Comparison of ENCODE assay signal across 18 mouse cellular contexts in genomic region chr16:23690061-23690460, GRCm38 (mm10).
"Had no signal": no experiment of that assay in that cellular context is flagged by ENCODE, and none has a peak within 500 bp of the region (broad histone marks: within the 10 kb centered on the region; RNA-seq: fewer than 3 reads in every experiment).

No protein-coding gene starts in this region.

- H3K36me3 ChIP-seq: kidney, embryonic 15.5 days; liver, embryonic 13.5 days; midbrain, embryonic 15.5 days; neural tube, embryonic 12.5 days; neural tube, embryonic 15.5 days; stomach, embryonic 15.5 days had no signal

- ATAC-seq: midbrain, embryonic 15.5 days had no signal

- H3K4me2 ChIP-seq: kidney, embryonic 15.5 days; liver, embryonic 13.5 days; midbrain, embryonic 11.5 days; midbrain, embryonic 15.5 days; neural tube, embryonic 12.5 days; neural tube, embryonic 15.5 days; stomach, embryonic 15.5 days had no signal

- H3K4me3 ChIP-seq: kidney, embryonic 15.5 days; left cerebral cortex, adult 2 months; liver, embryonic 13.5 days; megakaryocyte, embryonic 14.5 days; midbrain, embryonic 15.5 days; neural tube, embryonic 12.5 days; neural tube, embryonic 15.5 days; stomach, embryonic 15.5 days had no signal

- H3K27ac ChIP-seq: kidney, embryonic 15.5 days; left cerebral cortex, adult 2 months; liver, embryonic 13.5 days; midbrain, embryonic 15.5 days; neural tube, embryonic 12.5 days; neural tube, embryonic 15.5 days; stomach, embryonic 15.5 days had no signal

- H3K9me3 ChIP-seq: kidney, embryonic 15.5 days; liver, embryonic 13.5 days; midbrain, embryonic 15.5 days; neural tube, embryonic 12.5 days; neural tube, embryonic 15.5 days; stomach, embryonic 15.5 days had no signal

- H3K4me1 ChIP-seq: kidney, embryonic 15.5 days; liver, embryonic 13.5 days; megakaryocyte, embryonic 14.5 days; midbrain, embryonic 15.5 days; neural tube, embryonic 12.5 days; stomach, embryonic 15.5 days had no signal

- H3K9ac ChIP-seq: kidney, embryonic 15.5 days; liver, embryonic 13.5 days; midbrain, embryonic 15.5 days; neural tube, embryonic 12.5 days; neural tube, embryonic 15.5 days; stomach, embryonic 15.5 days had no signal

- H3K27me3 ChIP-seq: kidney, embryonic 15.5 days; liver, embryonic 13.5 days; megakaryocyte, embryonic 14.5 days; midbrain, embryonic 15.5 days; neural tube, embryonic 12.5 days; neural tube, embryonic 15.5 days; stomach, embryonic 15.5 days had no signal

- DNase-seq: kidney, adult 2 months; kidney, postnatal 10 days; kidney, postnatal 36 days; layer of hippocampus, postnatal 36 days; liver, embryonic 13.5 days; lung, adult 2 months; right cerebral cortex, adult 18-20 months; right cerebral cortex, postnatal 14 days; spleen, adult 18-20 months; thymus, postnatal 36 days had no signal
